Mouse (Mus musculus) limb, embryonic 12.5 days (tissue): ENCODE data around the gene Sik2. TPM values are rescaled to one million over a fixed set of nuclear protein-coding genes. Genes with fewer than 3 reads are reported as not detected.

Experiments used
- ATAC-seq: fragments of 200-750 bp; cut with Nextera tagmentation; 2 replicates; pipeline ENCODE4 v1.8.0; 2017; ENCODE audit warnings: low read depth, moderate TSS enrichment; ENCODE audit not compliant: insufficient number of reproducible peaks, insufficient read depth, low FRiP score, low TSS enrichment
- H3K27ac ChIP-seq: fragments of 300-500 bp; sonication (generic); 2 replicates; pipeline ENCODE4 v1.5.1; 2016; ENCODE audit warnings: mild to moderate bottlenecking, moderate library complexity
- H3K27me3 ChIP-seq: fragments of 300-500 bp; sonication (generic); 2 replicates; pipeline ENCODE4 v1.6.1; 2016; ENCODE audit warnings: mild to moderate bottlenecking, moderate library complexity
- H3K36me3 ChIP-seq: fragments of 300-500 bp; sonication (generic); 2 replicates; pipeline ENCODE4 v1.6.1; 2016; ENCODE audit warnings: mild to moderate bottlenecking, moderate library complexity
- H3K4me1 ChIP-seq: fragments of 300-500 bp; sonication (generic); replicated peaks from 2 replicates; pipeline ENCODE4 v1.6.1; 2016
- H3K4me2 ChIP-seq: fragments of 300-500 bp; sonication (generic); 2 replicates; pipeline ENCODE4 v1.6.1; 2016; ENCODE audit warnings: mild to moderate bottlenecking, moderate library complexity
- H3K4me3 ChIP-seq: fragments of 300-500 bp; sonication (generic); replicated peaks from 2 replicates; pipeline ENCODE4 v1.5.1; 2016; ENCODE audit warnings: mild to moderate bottlenecking
- H3K9ac ChIP-seq: fragments of 300-500 bp; sonication (generic); replicated peaks from 2 replicates; pipeline ENCODE4 v1.6.1; 2016; ENCODE audit warnings: mild to moderate bottlenecking, moderate library complexity
- H3K9me3 ChIP-seq: fragments of 300-500 bp; sonication (generic); 2 replicates; pipeline ENCODE4 v1.6.1; 2016; ENCODE audit warnings: mild to moderate bottlenecking, moderate library complexity
- WGBS: fragments of 180-500 bp; shearing (Covaris S2); methylation state at CpG from one replicate; pipeline ENCODE4 v1.1.7; 2016; 5-methylcytosine and 5-hydroxymethylcytosine counted together
- polyA plus RNA-seq: library from polyadenylated mRNA; unstranded; fragments of >200 nt; fragmentation: Nextera tagmentation; extraction: Ambion mirVana; gene quantifications from 2 replicates; pipeline ENCODE4 v1.2.1, GENCODE M21; 2016

The Sik2 gene
- polyA plus RNA-seq, 1 experiment from 2014 or later = 16.9 TPM

GRCm38 (mm10) chr9:50986123-50986522 lies 22.8 kb downstream of the Sik2 start:
- no peak overlapping the region for H3K27ac ChIP-seq
- ATAC-seq = no peak
- 31% methylated on average over 8 of the region's 8 CpGs for WGBS

GRCm38 (mm10) chr9:50981499-50982190 lies 27.2 kb downstream of the Sik2 start:
- no peak overlapping the region for H3K4me3 ChIP-seq
- no peak overlapping the region for H3K27ac ChIP-seq
- no peaks in the 10 kb centered on the region for H3K27me3 ChIP-seq
- no peaks in the 10 kb centered on the region for H3K36me3 ChIP-seq
- no peaks in the 10 kb centered on the region for H3K4me1 ChIP-seq
- no peak overlapping the region for H3K4me2 ChIP-seq
- 89% methylated on average over 4 of the region's 4 CpGs for WGBS
- H3K9me3 ChIP-seq = no peaks in the 10 kb centered on the region
- ATAC-seq = no peak
- no peak overlapping the region for H3K9ac ChIP-seq

More at GRCm38 (mm10) chr9:50986123-50986522, 22.8 kb downstream of the Sik2 start:
- no peak overlapping the region for H3K9ac ChIP-seq
- H3K4me1 ChIP-seq = no peaks in the 10 kb centered on the region
- no peaks in the 10 kb centered on the region for H3K36me3 ChIP-seq
- H3K4me2 ChIP-seq = no peak overlapping the region
- no peak overlapping the region for H3K4me3 ChIP-seq
- no peaks in the 10 kb centered on the region for H3K9me3 ChIP-seq
- no peaks in the 10 kb centered on the region for H3K27me3 ChIP-seq

- Histone ChIP-seq H3K36me3 (no peaks in the 10 kb centered on the region), H3K4me2 (no peak overlapping the region), H3K27ac (no peak overlapping the region), H3K4me3 (no peak overlapping the region), H3K27me3 (no peaks in the 10 kb centered on the region), H3K9ac (no peak overlapping the region), H3K9me3 (no peaks in the 10 kb centered on the region), H3K4me1 (no peaks in the 10 kb centered on the region)
- ATAC-seq = no peak
- 91% methylated on average over 7 of the region's 7 CpGs for WGBS
Observed at GRCm38 (mm10) chr9:50974631-50975030, 34.2 kb downstream of the Sik2 start.

GRCm38 (mm10) chr9:50970413-50970812 lies 38.5 kb downstream of the Sik2 start:
- H3K9me3 ChIP-seq = no peaks in the 10 kb centered on the region
- H3K4me1 ChIP-seq = no peaks in the 10 kb centered on the region
- H3K36me3 ChIP-seq = no peaks in the 10 kb centered on the region
- no peak overlapping the region for H3K27ac ChIP-seq
- no peak for ATAC-seq
- H3K27me3 ChIP-seq = no peaks in the 10 kb centered on the region
- no peak overlapping the region for H3K9ac ChIP-seq
- H3K4me3 ChIP-seq = no peak overlapping the region
- 90% methylated on average over 4 of the region's 4 CpGs for WGBS
- H3K4me2 ChIP-seq = no peak overlapping the region

GRCm38 (mm10) chr9:50969266-50969665 lies 39.6 kb downstream of the Sik2 start:
- Histone ChIP-seq H3K9ac (no peak overlapping the region), H3K4me1 (no peaks in the 10 kb centered on the region), H3K9me3 (no peaks in the 10 kb centered on the region), H3K27ac (no peak overlapping the region), H3K4me2 (no peak overlapping the region), H3K27me3 (no peaks in the 10 kb centered on the region), H3K36me3 (no peaks in the 10 kb centered on the region), H3K4me3 (no peak overlapping the region)
- ATAC-seq = no peak
- WGBS = 92% methylated on average over 3 of the region's 3 CpGs

- H3K27me3 ChIP-seq = no peaks in the 10 kb centered on the region
- no peak overlapping the region for H3K27ac ChIP-seq
- WGBS = 79% methylated on average over 2 of the region's 2 CpGs
- H3K4me2 ChIP-seq = no peak overlapping the region
- H3K4me1 ChIP-seq = no peaks in the 10 kb centered on the region
- H3K4me3 ChIP-seq = no peak overlapping the region
- no peak for ATAC-seq
- no peaks in the 10 kb centered on the region for H3K9me3 ChIP-seq
- no peak overlapping the region for H3K9ac ChIP-seq
- H3K36me3 ChIP-seq = no peaks in the 10 kb centered on the region
Observed at GRCm38 (mm10) chr9:50966277-50966676, 42.6 kb downstream of the Sik2 start.

- ATAC-seq = no peak
- no peaks in the 10 kb centered on the region for H3K4me1 ChIP-seq
- H3K4me3 ChIP-seq = no peak overlapping the region
- no peaks in the 10 kb centered on the region for H3K36me3 ChIP-seq
- no peak overlapping the region for H3K4me2 ChIP-seq
- H3K9me3 ChIP-seq = no peaks in the 10 kb centered on the region
- no peak overlapping the region for H3K27ac ChIP-seq
- no peaks in the 10 kb centered on the region for H3K27me3 ChIP-seq
- H3K9ac ChIP-seq = no peak overlapping the region
Observed at GRCm38 (mm10) chr9:50965392-50965791, 43.5 kb downstream of the Sik2 start.

- no peak overlapping the region for H3K27ac ChIP-seq
- no peak overlapping the region for H3K4me3 ChIP-seq
- H3K36me3 ChIP-seq = no peaks in the 10 kb centered on the region
- no peaks in the 10 kb centered on the region for H3K4me1 ChIP-seq
- H3K4me2 ChIP-seq = no peak overlapping the region
- no peaks in the 10 kb centered on the region for H3K27me3 ChIP-seq
- WGBS = 73% methylated on average over 2 of the region's 2 CpGs
- no peaks in the 10 kb centered on the region for H3K9me3 ChIP-seq
- ATAC-seq = no peak
- H3K9ac ChIP-seq = no peak overlapping the region
Observed at GRCm38 (mm10) chr9:50964911-50965310, 44.0 kb downstream of the Sik2 start.

- no peak overlapping the region for H3K4me3 ChIP-seq
- H3K27me3 ChIP-seq = no peaks in the 10 kb centered on the region
- H3K4me2 ChIP-seq = no peak overlapping the region
- WGBS = 50% methylated on average over 6 of the region's 6 CpGs
- H3K9me3 ChIP-seq = 0 out of 2 replicates have a peak, but pooled peaks cover 3% of the 10 kb centered on the region
- H3K36me3 ChIP-seq = no peaks in the 10 kb centered on the region
- no peak overlapping the region for H3K9ac ChIP-seq
- H3K4me1 ChIP-seq = no peaks in the 10 kb centered on the region
- ATAC-seq = no peak
- no peak overlapping the region for H3K27ac ChIP-seq
Observed at GRCm38 (mm10) chr9:50957956-50958489, 50.9 kb downstream of the Sik2 start.

GRCm38 (mm10) chr9:50955176-50955575 lies 53.7 kb downstream of the Sik2 start:
- Histone ChIP-seq H3K4me3 (no peak overlapping the region), H3K9me3 (0 out of 2 replicates have a peak, but pooled peaks cover 3% of the 10 kb centered on the region), H3K27ac (no peak overlapping the region), H3K36me3 (no peaks in the 10 kb centered on the region), H3K9ac (no peak overlapping the region), H3K4me2 (no peak overlapping the region), H3K27me3 (no peaks in the 10 kb centered on the region), H3K4me1 (no peaks in the 10 kb centered on the region)
- ATAC-seq = no peak
- WGBS = 91% methylated on average over 3 of the region's 3 CpGs

GRCm38 (mm10) chr9:50948097-50948823 lies 60.6 kb downstream of the Sik2 start:
- H3K4me1 ChIP-seq = no peaks in the 10 kb centered on the region; the same call in 1 of the 2 replicates
- no peaks in the 10 kb centered on the region for H3K27me3 ChIP-seq
- H3K9me3 ChIP-seq = no peaks in the 10 kb centered on the region
- no peak overlapping the region for H3K27ac ChIP-seq
- no peaks in the 10 kb centered on the region for H3K36me3 ChIP-seq
- no peak overlapping the region for H3K4me3 ChIP-seq
- no peak overlapping the region for H3K9ac ChIP-seq
- ATAC-seq = no peak
- 93% methylated on average over 7 of the region's 7 CpGs for WGBS
- H3K4me2 ChIP-seq = no peak overlapping the region
